Mouse (Mus musculus): Measurements from ENCODE around the gene S100a5.

DNA sequence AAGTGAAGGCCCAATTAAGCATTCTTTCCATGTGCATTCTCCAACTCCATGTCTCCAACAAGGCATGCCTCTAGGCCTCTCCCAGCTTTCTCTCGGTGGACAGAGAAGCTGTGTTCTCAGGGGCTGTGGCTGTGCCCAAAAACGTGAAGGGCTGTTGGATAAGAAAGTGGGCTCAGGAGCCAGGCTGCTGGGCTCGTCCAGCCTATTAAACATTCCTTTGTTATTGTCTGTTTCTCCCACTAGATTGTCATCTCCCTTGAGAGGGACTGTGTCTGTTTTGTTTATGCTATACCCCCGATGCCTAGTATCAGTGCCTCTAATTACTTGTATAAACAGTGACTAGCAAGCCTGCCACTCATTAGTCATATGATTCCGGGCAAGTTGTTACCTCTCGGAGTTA, 10.6 kb upstream of the S100a5 start:
- TF ChIP-seq POLR2A (IDR thresholded peaks at IDR 0.05; ENCODE audit: borderline replicate concordance, extremely low read depth, low read depth, low read length), result no peak
- TF ChIP-seq CTCF (IDR thresholded peaks at IDR 0.05; ENCODE audit: insufficient read depth, low read length), result no peak
